In the genomic region with DNA sequence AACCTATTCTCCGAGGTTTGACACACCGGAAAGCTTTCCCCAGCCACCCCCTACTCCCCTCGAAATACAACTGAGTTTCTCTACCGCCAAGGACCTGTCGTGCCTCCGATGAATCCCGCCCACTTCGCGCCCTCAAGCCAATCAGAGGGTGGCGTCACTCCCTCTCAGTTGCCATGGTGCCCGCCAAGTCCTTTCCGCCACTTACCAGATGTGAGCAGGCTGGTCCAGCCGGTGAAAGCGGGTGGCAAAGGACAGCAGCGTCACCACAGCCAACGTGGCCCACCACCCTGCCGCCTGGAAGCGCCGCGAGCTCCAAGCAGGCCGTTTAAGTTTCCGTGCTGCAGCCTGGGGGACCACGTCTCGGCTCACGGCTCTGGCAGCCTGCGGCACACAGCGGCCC, we compare ENCODE assay signal across 7 mouse cellular contexts. TPM values are rescaled to one million over a fixed set of nuclear protein-coding genes. Genes with fewer than 3 reads are reported as not detected.
A peak's percentile ranks its signal among the peaks of the same experiment; 100 is the strongest.
DNase-seq lines count a peak whose midpoint lies in the region; ATAC-seq lines count a peak whose summit lies in the region.

A gene (plus strand): TSS at position 200 of the 400 bp plus-strand sequence.

- WGBS in intestine, embryonic 14.5 days = under 1% methylated on average over 27 of the region's 27 CpGs

- H3K9me3 ChIP-seq in intestine, embryonic 14.5 days (ENCODE audit: control insufficient read depth, low read length) = peaks cover 6% of the 10 kb centered on the region; the same call in 1 of the 2 replicates

- ATAC-seq in intestine, embryonic 14.5 days (replicated peaks; ENCODE audit: low FRiP score, low TSS enrichment, low read depth) = peak; percentile 89

- intact Hi-C loops in left cerebral cortex, postnatal 14 days (cut with DNase I) = no loop called here

- peak; percentile 76 to 83 for DNase-seq in adrenal gland, adult 18-20 months (ENCODE audit: low spot score in 2 of 2)
- DNase-seq in embryo, embryonic 11 days = peak; percentile 93
- peak; percentile 86 for DNase-seq in gastrocnemius, postnatal 25 days
- DNase-seq in intestine, embryonic 14.5 days (ENCODE audit: low spot score) = peak; percentile 90
- peak; percentile 90 to 93 for DNase-seq in left cerebral cortex, postnatal 14 days (ENCODE audit: low spot score in 2 of 2)
- peak; percentile 92 for DNase-seq in mesoderm, embryonic 11.5 days (ENCODE audit: low read depth, low spot score)
- peak; percentile 85 to 89 for DNase-seq in right cerebral cortex, postnatal 36 days (ENCODE audit: low spot score in 2 of 2)

- peak within 1 kb of the TSS; percentile 92 for H3K27ac ChIP-seq in intestine, embryonic 14.5 days (ENCODE audit: low read depth)

- H3K36me3 ChIP-seq in intestine, embryonic 14.5 days (ENCODE audit: control insufficient read depth, insufficient read depth, low read length) = no peaks in the 10 kb centered on the region

- H3K4me2 ChIP-seq in intestine, embryonic 14.5 days (ENCODE audit: low read length) = peak within 1 kb of the TSS; percentile 83

- H3K27me3 ChIP-seq in intestine, embryonic 14.5 days (replicated peaks; ENCODE audit: control insufficient read depth, insufficient read depth, low read length) = no peaks in the 10 kb centered on the region

- H3K4me1 ChIP-seq in intestine, embryonic 14.5 days (replicated peaks; ENCODE audit: control insufficient read depth, insufficient read depth, low read length) = peaks cover 5% of the 10 kb centered on the region; the same call in 1 of the 2 replicates

- H3K9ac ChIP-seq in intestine, embryonic 14.5 days (ENCODE audit: low read length) = peak within 1 kb of the TSS; percentile 64

- H3K4me3 ChIP-seq in intestine, embryonic 14.5 days (ENCODE audit: low read depth, low read length) = peak within 1 kb of the TSS; percentile 69

RNA-seq across cellular contexts. Expression of the gene that starts here (rescaled TPM):
- 100 to 1,000 TPM; 118 to 163 TPM for total RNA-seq in adrenal gland, adult 18-20 months (2021)
- 10 to 100 TPM; 31.4 to 40.5 TPM for total RNA-seq in gastrocnemius, postnatal 25 days (2021)
- polyA plus RNA-seq in intestine, embryonic 14.5 days (2014; fragmentation: Nextera tagmentation; extraction: Ambion mirVana) = 47.7 and 48.8 TPM in 2 replicates
- 10 to 100 TPM; 48.1 to 51.7 TPM for total RNA-seq in left cerebral cortex, postnatal 14 days (2021)

Comparison
In these comparisons a context has a peak if more than half of its experiments do, and no peak if none do; other contexts are left out.
1. Peak in every context shown above with its lines: DNase-seq, ATAC-seq, H3K4me3 ChIP-seq and H3K27ac ChIP-seq.